Mouse (Mus musculus): Measurements from ENCODE around the gene Htr6. TPM values are rescaled to one million over a fixed set of nuclear protein-coding genes. Genes with fewer than 3 reads are reported as not detected.
A peak's percentile ranks its signal among the peaks of the same experiment; 100 is the strongest.

The Htr6 gene
- polyA plus RNA-seq, 1 experiment from 2014 or later, result 0.11 TPM

GRCm38 (mm10) chr4:139074060-139074459 is 1.3 kb downstream of the Htr6 start:
- DNase-seq (ENCODE audit: low spot score) (no peak), ATAC-seq (ENCODE audit: insufficient number of reproducible peaks, low FRiP score, low TSS enrichment, low read depth) (no peak)
- 18% methylated on average over 29 of the region's 29 CpGs for WGBS
- no peak overlapping the region for H3K9ac ChIP-seq (ENCODE audit: low read length)
- no peaks in the 10 kb centered on the region for H3K9me3 ChIP-seq (ENCODE audit: control insufficient read depth, low read length)
- H3K4me3 ChIP-seq (ENCODE audit: low read depth, low read length), result no peak overlapping the region
- no peaks in the 10 kb centered on the region for H3K36me3 ChIP-seq (ENCODE audit: control insufficient read depth, insufficient read depth, low read length)
- H3K4me2 ChIP-seq (ENCODE audit: low read depth, severe bottlenecking), result no peak overlapping the region
- peaks cover 51% of the 10 kb centered on the region for H3K27me3 ChIP-seq (ENCODE audit: control insufficient read depth, insufficient read depth, low read length)
- H3K27ac ChIP-seq (replicated peaks; ENCODE audit: low read depth, low read length), result no peak overlapping the region
- peaks cover 12% of the 10 kb centered on the region; the same call in 1 of the 2 replicates for H3K4me1 ChIP-seq (ENCODE audit: control insufficient read depth, insufficient read depth, low read length)

- no peak for ATAC-seq (ENCODE audit: insufficient number of reproducible peaks, low FRiP score, low TSS enrichment, low read depth)
- peaks cover 10% of the 10 kb centered on the region for H3K27me3 ChIP-seq (ENCODE audit: control insufficient read depth, insufficient read depth, low read length)
- H3K4me3 ChIP-seq (ENCODE audit: low read depth, low read length), result no peak overlapping the region
- H3K4me1 ChIP-seq (ENCODE audit: control insufficient read depth, insufficient read depth, low read length), result no peaks in the 10 kb centered on the region
- 42% methylated on average over 4 of the region's 4 CpGs for WGBS
- H3K36me3 ChIP-seq (ENCODE audit: control insufficient read depth, insufficient read depth, low read length), result no peaks in the 10 kb centered on the region
- no peak overlapping the region for H3K9ac ChIP-seq (ENCODE audit: low read length)
- DNase-seq (ENCODE audit: low spot score), result no peak
- H3K27ac ChIP-seq (replicated peaks; ENCODE audit: low read depth, low read length), result no peak overlapping the region
- H3K9me3 ChIP-seq (ENCODE audit: control insufficient read depth, low read length), result no peaks in the 10 kb centered on the region
- H3K4me2 ChIP-seq (ENCODE audit: low read depth, severe bottlenecking), result no peak overlapping the region
Measured at GRCm38 (mm10) chr4:139068287-139068686, 7.1 kb downstream of the Htr6 start.

GRCm38 (mm10) chr4:139064831-139065230 is 10.5 kb downstream of the Htr6 start:
- 91% methylated on average over 5 of the region's 5 CpGs for WGBS
- no peak overlapping the region for H3K4me3 ChIP-seq (ENCODE audit: low read depth, low read length)
- ATAC-seq (ENCODE audit: insufficient number of reproducible peaks, low FRiP score, low TSS enrichment, low read depth), result no peak
- no peak overlapping the region for H3K9ac ChIP-seq (ENCODE audit: low read length)
- DNase-seq (ENCODE audit: low spot score), result no peak
- H3K36me3 ChIP-seq (ENCODE audit: control insufficient read depth, insufficient read depth, low read length), result no peaks in the 10 kb centered on the region
- no peak overlapping the region for H3K27ac ChIP-seq (replicated peaks; ENCODE audit: low read depth, low read length)
- no peaks in the 10 kb centered on the region for H3K9me3 ChIP-seq (ENCODE audit: control insufficient read depth, low read length)
- H3K27me3 ChIP-seq (ENCODE audit: control insufficient read depth, insufficient read depth, low read length), result no peaks in the 10 kb centered on the region
- no peak overlapping the region for H3K4me2 ChIP-seq (ENCODE audit: low read depth, severe bottlenecking)
- H3K4me1 ChIP-seq (ENCODE audit: control insufficient read depth, insufficient read depth, low read length), result no peaks in the 10 kb centered on the region

GRCm38 (mm10) chr4:139059569-139059968 is 15.8 kb downstream of the Htr6 start:
- Histone ChIP-seq H3K36me3 (ENCODE audit: control insufficient read depth, insufficient read depth, low read length) (no peaks in the 10 kb centered on the region), H3K9me3 (ENCODE audit: control insufficient read depth, low read length) (no peaks in the 10 kb centered on the region), H3K27ac (replicated peaks; ENCODE audit: low read depth, low read length) (no peak overlapping the region), H3K4me2 (ENCODE audit: low read depth, severe bottlenecking) (no peak overlapping the region), H3K27me3 (ENCODE audit: control insufficient read depth, insufficient read depth, low read length) (no peaks in the 10 kb centered on the region), H3K4me1 (ENCODE audit: control insufficient read depth, insufficient read depth, low read length) (no peaks in the 10 kb centered on the region), H3K4me3 (ENCODE audit: low read depth, low read length) (no peak overlapping the region), H3K9ac (ENCODE audit: low read length) (no peak overlapping the region)
- DNase-seq (ENCODE audit: low spot score) (peak; percentile 90), ATAC-seq (ENCODE audit: insufficient number of reproducible peaks, low FRiP score, low TSS enrichment, low read depth) (no peak)
- 5% methylated on average over 7 of the region's 7 CpGs for WGBS

- no peak overlapping the region for H3K9ac ChIP-seq (ENCODE audit: low read length)
- ATAC-seq (ENCODE audit: insufficient number of reproducible peaks, low FRiP score, low TSS enrichment, low read depth) (no peak; the same call in 1 of the 2 replicates), DNase-seq (ENCODE audit: low spot score) (no peak)
- no peaks in the 10 kb centered on the region for H3K36me3 ChIP-seq (ENCODE audit: control insufficient read depth, insufficient read depth, low read length)
- H3K4me2 ChIP-seq (ENCODE audit: low read depth, severe bottlenecking), result no peak overlapping the region
- no peak overlapping the region for H3K27ac ChIP-seq (replicated peaks; ENCODE audit: low read depth, low read length)
- no peaks in the 10 kb centered on the region for H3K27me3 ChIP-seq (ENCODE audit: control insufficient read depth, insufficient read depth, low read length)
- WGBS, result 89% methylated on average over 5 of the region's 5 CpGs
- no peaks in the 10 kb centered on the region for H3K9me3 ChIP-seq (ENCODE audit: control insufficient read depth, low read length)
- H3K4me1 ChIP-seq (ENCODE audit: control insufficient read depth, insufficient read depth, low read length), result no peaks in the 10 kb centered on the region
- no peak overlapping the region for H3K4me3 ChIP-seq (ENCODE audit: low read depth, low read length)
Measured at GRCm38 (mm10) chr4:139058029-139058428, 17.3 kb downstream of the Htr6 start.

GRCm38 (mm10) chr4:139057291-139057690 is 18.1 kb downstream of the Htr6 start:
- Histone ChIP-seq H3K27ac (replicated peaks; ENCODE audit: low read depth, low read length) (no peak overlapping the region), H3K9me3 (ENCODE audit: control insufficient read depth, low read length) (no peaks in the 10 kb centered on the region), H3K4me2 (ENCODE audit: low read depth, severe bottlenecking) (no peak overlapping the region), H3K36me3 (ENCODE audit: control insufficient read depth, insufficient read depth, low read length) (no peaks in the 10 kb centered on the region), H3K27me3 (ENCODE audit: control insufficient read depth, insufficient read depth, low read length) (no peaks in the 10 kb centered on the region), H3K4me1 (ENCODE audit: control insufficient read depth, insufficient read depth, low read length) (no peaks in the 10 kb centered on the region), H3K9ac (ENCODE audit: low read length) (no peak overlapping the region), H3K4me3 (ENCODE audit: low read depth, low read length) (no peak overlapping the region)
- ATAC-seq (ENCODE audit: insufficient number of reproducible peaks, low FRiP score, low TSS enrichment, low read depth), result no peak
- DNase-seq (ENCODE audit: low spot score), result no peak
- WGBS, result 75% methylated on average over 5 of the region's 5 CpGs

GRCm38 (mm10) chr4:139055744-139056143 is 19.6 kb downstream of the Htr6 start:
- H3K4me3 ChIP-seq (ENCODE audit: low read depth, low read length), result no peak overlapping the region
- 77% methylated on average over 3 of the region's 3 CpGs for WGBS
- H3K36me3 ChIP-seq (ENCODE audit: control insufficient read depth, insufficient read depth, low read length), result no peaks in the 10 kb centered on the region
- ATAC-seq (ENCODE audit: insufficient number of reproducible peaks, low FRiP score, low TSS enrichment, low read depth) (no peak), DNase-seq (ENCODE audit: low spot score) (no peak)
- no peak overlapping the region for H3K4me2 ChIP-seq (ENCODE audit: low read depth, severe bottlenecking)
- no peaks in the 10 kb centered on the region for H3K27me3 ChIP-seq (ENCODE audit: control insufficient read depth, insufficient read depth, low read length)
- H3K27ac ChIP-seq (replicated peaks; ENCODE audit: low read depth, low read length), result no peak overlapping the region
- no peaks in the 10 kb centered on the region for H3K9me3 ChIP-seq (ENCODE audit: control insufficient read depth, low read length)
- no peaks in the 10 kb centered on the region for H3K4me1 ChIP-seq (ENCODE audit: control insufficient read depth, insufficient read depth, low read length)
- no peak overlapping the region for H3K9ac ChIP-seq (ENCODE audit: low read length)

- no peaks in the 10 kb centered on the region for H3K36me3 ChIP-seq (ENCODE audit: control insufficient read depth, insufficient read depth, low read length)
- H3K4me2 ChIP-seq (ENCODE audit: low read depth, severe bottlenecking), result no peak overlapping the region
- H3K9me3 ChIP-seq (ENCODE audit: control insufficient read depth, low read length), result no peaks in the 10 kb centered on the region
- H3K27ac ChIP-seq (replicated peaks; ENCODE audit: low read depth, low read length), result no peak overlapping the region
- no peak for DNase-seq (ENCODE audit: low spot score)
- no peak for ATAC-seq (ENCODE audit: insufficient number of reproducible peaks, low FRiP score, low TSS enrichment, low read depth)
- H3K9ac ChIP-seq (ENCODE audit: low read length), result no peak overlapping the region
- WGBS, result 91% methylated on average over 4 of the region's 4 CpGs
- H3K27me3 ChIP-seq (ENCODE audit: control insufficient read depth, insufficient read depth, low read length), result no peaks in the 10 kb centered on the region
- H3K4me3 ChIP-seq (ENCODE audit: low read depth, low read length), result no peak overlapping the region
- no peaks in the 10 kb centered on the region for H3K4me1 ChIP-seq (ENCODE audit: control insufficient read depth, insufficient read depth, low read length)
Measured at GRCm38 (mm10) chr4:139055336-139055735, 20.0 kb downstream of the Htr6 start.

- no peak for DNase-seq (ENCODE audit: low spot score)
- Histone ChIP-seq H3K4me3 (ENCODE audit: low read depth, low read length) (no peak overlapping the region), H3K4me1 (ENCODE audit: control insufficient read depth, insufficient read depth, low read length) (no peaks in the 10 kb centered on the region), H3K27me3 (ENCODE audit: control insufficient read depth, insufficient read depth, low read length) (no peaks in the 10 kb centered on the region), H3K36me3 (ENCODE audit: control insufficient read depth, insufficient read depth, low read length) (no peaks in the 10 kb centered on the region), H3K9me3 (ENCODE audit: control insufficient read depth, low read length) (no peaks in the 10 kb centered on the region), H3K9ac (ENCODE audit: low read length) (no peak overlapping the region), H3K27ac (replicated peaks; ENCODE audit: low read depth, low read length) (no peak overlapping the region), H3K4me2 (ENCODE audit: low read depth, severe bottlenecking) (no peak overlapping the region)
- ATAC-seq (ENCODE audit: insufficient number of reproducible peaks, low FRiP score, low TSS enrichment, low read depth), result no peak
- 46% methylated on average over 9 of the region's 9 CpGs for WGBS
Measured at GRCm38 (mm10) chr4:139054300-139054923, 21.0 kb downstream of the Htr6 start.
